Mouse (Mus musculus): ENCODE measurements around the gene Gm28729. TPM values are rescaled to one million over a fixed set of nuclear protein-coding genes. Genes with fewer than 3 reads are reported as not detected.

Gm28729 gene
- total RNA-seq, 4 experiments from 2014 or later, result 0.15 TPM; not detected in 3

GRCm38 (mm10) chr9:96461607-96462006 lies 63.5 kb downstream of the Gm28729 start:
- no peak for DNase-seq (ENCODE audit: low spot score in 2 of 2)

DNA sequence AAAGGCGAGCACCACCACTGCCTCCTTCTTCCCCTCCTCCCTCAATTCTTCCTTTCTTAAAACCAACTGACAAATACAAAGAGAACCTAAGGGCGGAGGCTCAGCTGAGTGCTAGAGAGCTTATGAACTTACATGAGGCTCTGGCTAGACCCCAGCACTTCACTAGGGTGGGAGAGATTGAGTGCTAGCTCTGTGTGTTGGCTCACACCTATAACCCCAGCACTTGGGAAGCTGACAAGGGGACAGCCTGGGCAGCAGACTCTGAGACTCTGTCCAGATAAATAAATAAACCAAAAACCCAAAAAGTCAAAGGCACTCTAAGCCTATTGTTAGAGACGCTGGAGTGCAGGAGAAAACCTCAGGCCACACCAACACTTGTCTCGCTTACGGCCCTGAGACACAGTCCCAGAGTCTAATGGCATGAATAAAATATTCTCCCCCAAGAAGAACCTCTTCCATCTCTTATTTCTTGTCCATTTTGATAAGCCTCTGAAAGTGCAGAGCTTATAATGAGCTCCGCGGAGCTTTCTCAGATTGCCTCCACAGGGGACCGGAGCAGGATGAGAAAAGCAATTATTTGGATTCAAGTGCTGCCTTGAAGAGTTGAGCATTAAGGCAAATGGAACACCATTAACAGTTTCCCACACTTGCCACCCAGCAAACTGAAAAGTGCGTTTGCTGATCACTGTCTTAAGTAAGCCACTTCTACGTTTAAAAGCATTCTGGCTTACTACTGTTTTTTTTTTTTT lies 64.8 kb downstream of the Gm28729 start:
- no peak for DNase-seq (ENCODE audit: low spot score in 2 of 2)

DNA sequence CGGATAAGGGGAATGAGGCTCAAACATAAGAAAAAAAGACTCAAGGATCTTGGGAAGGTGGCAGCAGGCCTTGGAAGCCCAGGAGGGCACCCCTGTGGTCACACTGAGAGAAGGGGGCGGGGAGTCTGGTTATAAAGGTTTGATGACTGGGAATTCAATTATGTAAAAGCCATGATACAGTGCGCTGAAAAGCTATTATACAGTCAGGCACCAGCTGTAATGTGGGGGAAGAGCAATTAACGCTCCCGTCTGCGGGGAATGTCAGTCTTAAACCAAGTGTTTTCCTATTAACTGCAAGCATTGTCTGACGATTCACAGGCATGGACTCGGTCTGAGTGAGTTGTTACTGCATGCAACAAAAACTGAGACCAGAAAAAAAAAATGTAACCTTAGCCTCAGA lies 69.4 kb downstream of the Gm28729 start:
- no peak for DNase-seq (ENCODE audit: low spot score in 2 of 2)

DNA sequence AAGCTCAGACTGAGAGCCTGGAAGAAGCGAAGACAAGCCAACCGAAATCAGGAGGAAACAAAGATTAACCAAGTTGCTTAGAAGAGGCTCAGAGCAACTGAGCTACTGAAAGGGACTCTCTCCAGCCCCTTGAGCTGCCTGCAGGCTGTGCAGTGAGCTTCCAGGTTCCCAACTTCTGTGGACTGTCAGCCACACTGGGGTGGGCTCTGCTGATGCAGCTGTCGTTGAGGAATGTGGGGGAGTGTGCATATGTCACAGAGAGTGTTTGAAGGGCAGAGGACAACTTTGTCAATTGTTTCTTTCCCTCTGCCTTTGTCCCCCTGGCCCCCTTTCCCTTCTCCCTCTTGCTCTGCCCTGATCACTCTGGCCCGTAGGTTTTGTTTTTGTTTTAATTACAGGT lies 72.1 kb downstream of the Gm28729 start:
- no peak for DNase-seq (ENCODE audit: low spot score in 2 of 2)

- no peak for DNase-seq (ENCODE audit: low spot score in 2 of 2)
Measured at GRCm38 (mm10) chr9:96450900-96451720, 74.0 kb downstream of the Gm28729 start.

GRCm38 (mm10) chr9:96449514-96449913 lies 75.5 kb downstream of the Gm28729 start:
- DNase-seq (ENCODE audit: low spot score in 2 of 2), result no peak

- DNase-seq (ENCODE audit: low spot score in 2 of 2), result no peak
Measured at GRCm38 (mm10) chr9:96445351-96445750, 79.7 kb downstream of the Gm28729 start.

- no peak for DNase-seq (ENCODE audit: low spot score in 2 of 2)
Measured at GRCm38 (mm10) chr9:96442081-96442480, 83.0 kb downstream of the Gm28729 start.

DNA sequence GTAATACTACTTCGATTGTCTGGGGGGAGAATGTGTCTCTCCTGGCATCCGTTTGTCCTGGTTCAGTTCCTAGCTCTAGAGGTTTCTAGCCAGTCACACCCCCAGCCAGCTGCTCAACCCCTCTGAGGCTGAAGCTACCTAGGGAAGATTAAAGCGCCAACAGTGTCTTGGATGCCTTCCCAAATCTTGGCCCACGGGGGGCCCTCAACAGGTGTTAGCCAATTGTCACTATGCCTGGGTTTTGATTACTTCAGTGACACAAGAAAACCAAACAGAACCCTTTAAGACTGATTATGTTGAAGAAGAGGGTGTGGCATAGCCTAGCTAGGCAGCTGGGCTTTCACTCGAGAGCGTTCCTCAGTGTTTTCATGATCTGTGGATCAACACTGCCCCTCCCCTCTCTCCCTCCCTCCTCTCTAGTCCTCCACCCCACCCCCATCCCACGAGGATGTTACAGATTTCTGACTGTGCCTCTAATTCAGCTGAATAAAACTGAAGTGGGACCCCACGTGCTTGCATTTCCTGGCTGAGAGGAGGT lies 86.7 kb downstream of the Gm28729 start:
- peak in 1 of 2 experiments; percentile 13 for DNase-seq (ENCODE audit: low spot score in 2 of 2)

- DNase-seq (ENCODE audit: low spot score in 2 of 2), result peak; percentile 21 to 27
Measured at GRCm38 (mm10) chr9:96437805-96438333, 87.2 kb downstream of the Gm28729 start.

DNA sequence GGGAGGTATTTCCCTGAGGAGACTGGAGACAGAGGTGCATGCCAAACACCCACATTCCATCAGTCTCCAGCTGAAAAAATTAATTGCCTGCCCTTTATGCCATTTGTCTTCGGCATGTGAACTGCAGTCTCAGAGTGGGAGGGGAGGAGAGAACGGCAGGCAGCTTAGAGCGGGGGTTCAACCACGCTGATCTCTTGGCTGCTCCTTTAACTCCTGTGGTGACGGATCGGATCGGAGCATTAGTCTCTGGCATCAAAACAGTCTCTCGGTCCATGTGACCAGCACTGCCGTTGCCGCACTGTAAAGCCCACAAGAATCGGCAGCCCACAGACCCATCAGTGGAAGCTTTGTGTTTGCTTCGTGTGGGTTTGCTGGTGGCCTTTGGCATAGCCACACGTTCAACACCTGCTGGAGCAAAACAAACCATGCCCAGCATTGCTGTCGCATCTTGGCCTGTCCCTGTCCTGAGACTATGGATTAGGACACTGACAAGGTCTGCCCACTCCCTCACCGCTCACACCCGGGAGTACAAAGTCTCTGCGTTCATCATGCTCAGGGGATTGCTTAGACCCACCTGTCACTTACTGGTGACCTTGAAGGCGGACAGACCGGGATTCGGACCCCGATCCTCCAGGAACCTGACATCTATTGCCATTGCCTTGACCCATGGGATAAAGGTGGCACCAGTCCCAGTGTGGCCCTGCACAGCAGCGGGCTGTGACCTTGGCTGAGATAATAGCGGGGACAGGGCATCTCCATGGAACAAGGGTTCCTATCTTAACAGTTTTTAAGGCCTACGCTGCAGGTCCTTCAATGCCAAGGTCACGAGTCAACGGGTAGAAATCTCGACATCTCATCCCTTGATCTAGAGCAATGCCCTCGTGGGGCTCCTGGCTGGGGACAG lies 87.9 kb downstream of the Gm28729 start:
- no peak for DNase-seq (ENCODE audit: low spot score in 2 of 2)

Other genes starting within 250 kb of the Gm28729 start
- gene Atp1b3, start 160.8 kb downstream of the Gm28729 start, total RNA-seq (2022), result 10 to 100 TPM; 20.9 to 28.8 (median 27.0) TPM
- gene Rnf7, start 46.6 kb downstream of the Gm28729 start, total RNA-seq (2022), result 10 to 100 TPM; 70.5 to 81.9 (median 77.8) TPM
- 1 to 10 TPM; 2.1 to 3.3 (median 2.4) TPM for gene Rasa2, start 106.4 kb upstream of the Gm28729 start, total RNA-seq (2022)
- gene Zbtb38, start 227.6 kb upstream of the Gm28729 start, total RNA-seq (2022), result 10 to 100 TPM; 32.6 to 33.9 (median 32.9) TPM

Data from gastrocnemius, adult 8-10 months (tissue).